Mouse (Mus musculus): Measurements from ENCODE around the gene Pik3r5. TPM values are rescaled to one million over a fixed set of nuclear protein-coding genes. Genes with fewer than 3 reads are reported as not detected.

Gene Pik3r5
- 10 to 100 TPM; 17.9 to 26.3 TPM for polyA plus RNA-seq (2017; shearing (Covaris generic))

DNA sequence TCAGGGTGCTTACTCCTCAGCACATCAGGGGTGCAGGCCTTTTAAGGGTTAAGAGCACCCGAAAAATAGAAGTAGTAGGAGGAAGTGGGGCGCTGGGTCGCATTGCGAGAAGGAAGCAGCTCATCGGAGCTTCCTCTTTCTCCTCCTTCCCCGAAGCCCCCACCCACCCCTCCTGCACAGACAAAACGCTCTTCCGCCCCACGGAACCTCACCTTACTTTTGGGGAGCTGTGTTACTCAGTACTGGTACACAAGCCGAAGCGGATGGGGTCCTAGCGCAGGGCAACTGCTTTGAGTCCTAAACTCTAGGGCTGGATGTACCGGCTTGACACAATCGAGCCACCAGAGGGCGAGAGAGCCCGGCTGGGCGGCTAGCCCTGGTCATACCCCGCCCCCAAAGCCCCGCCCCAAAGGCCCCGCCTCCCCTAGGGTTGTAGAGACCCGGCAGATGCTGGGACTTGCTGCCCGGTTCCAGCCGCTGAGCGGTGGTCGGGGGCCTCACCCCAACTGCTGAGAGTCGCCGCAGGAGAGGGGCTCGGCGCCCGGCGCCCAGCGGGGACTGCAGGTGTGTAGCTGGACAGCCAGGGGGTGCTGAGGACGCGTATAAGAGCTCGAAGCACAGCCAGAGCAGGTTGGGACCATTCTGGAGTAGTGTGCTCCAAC is at the start of gene Pik3r5:
Gene Pik3r5, plus strand, starts transcription at position 423 of the 662 bp plus-strand sequence.
- ATAC-seq: peak; percentile 74

- ATAC-seq: no peak
These were observed 48.4 kb upstream of the Pik3r5 start for GRCm38 (mm10) chr11:68383519-68383918.

DNA sequence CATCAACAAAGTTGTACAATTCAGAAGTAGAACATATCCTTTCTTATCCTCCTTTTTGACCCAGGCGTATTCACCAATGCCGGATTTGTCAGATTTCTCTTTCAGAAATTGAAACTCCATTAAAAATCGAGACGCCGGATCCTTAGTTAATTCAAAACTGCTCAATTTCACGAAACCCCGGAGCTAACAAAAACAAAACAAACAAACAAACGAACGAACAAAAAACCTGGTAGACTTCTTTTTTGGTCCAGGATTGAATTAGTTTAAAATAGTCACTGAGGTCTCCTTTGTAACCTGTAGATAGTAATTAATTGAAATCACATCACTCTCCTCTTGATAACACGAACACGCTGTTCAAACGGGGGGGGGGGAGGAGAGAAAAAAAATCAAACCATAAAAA is 47.8 kb upstream of the Pik3r5 start:
- no peak for ATAC-seq

- ATAC-seq: no peak
These were observed 47.3 kb upstream of the Pik3r5 start for GRCm38 (mm10) chr11:68384592-68385020.

GRCm38 (mm10) chr11:68385021-68385821 is 46.7 kb upstream of the Pik3r5 start:
- peak; percentile 47 for ATAC-seq

- ATAC-seq: no peak
These were observed 45.9 kb upstream of the Pik3r5 start for GRCm38 (mm10) chr11:68385921-68386588.

DNA sequence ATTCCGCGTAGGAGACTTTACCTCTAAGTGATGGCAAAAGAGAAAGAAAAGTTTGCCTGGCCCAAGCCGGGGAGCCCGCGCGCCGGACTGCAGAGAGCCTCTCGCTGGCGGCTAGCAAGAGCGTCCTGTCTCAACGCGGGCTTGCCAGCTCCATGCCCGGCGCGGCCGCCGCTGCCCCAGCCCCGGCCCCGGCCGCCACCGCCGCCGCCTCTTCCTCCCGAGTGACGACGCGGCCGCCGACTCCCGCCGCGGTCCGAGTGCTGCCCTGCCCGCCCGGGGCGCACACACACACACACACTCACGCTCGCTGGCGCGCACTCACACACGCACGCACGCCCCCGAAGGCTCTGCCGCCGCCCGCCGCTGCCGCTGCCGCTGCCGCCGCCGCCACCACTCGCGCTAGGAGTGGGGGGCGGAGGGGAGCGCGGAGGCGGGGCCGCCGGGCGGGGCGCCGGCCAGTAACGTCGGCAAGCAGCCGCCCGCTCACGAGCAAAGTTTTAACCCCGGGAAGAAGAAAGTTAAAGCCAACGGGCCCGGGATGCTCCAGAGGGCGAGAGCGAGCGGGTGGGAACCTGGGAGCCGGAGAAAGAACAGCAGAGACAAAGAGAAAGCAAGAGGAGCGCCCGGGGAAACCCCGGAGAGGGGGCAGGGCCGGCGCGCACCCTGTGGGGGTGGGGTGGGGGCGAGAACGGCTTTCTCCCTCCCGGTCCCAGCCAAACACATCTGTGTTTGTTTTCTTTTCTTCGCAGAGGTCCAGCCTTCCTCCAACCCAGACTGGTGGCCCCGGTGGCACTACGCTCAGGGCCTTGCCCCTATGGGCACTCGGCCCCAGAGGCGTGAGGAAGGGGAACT is 45.1 kb upstream of the Pik3r5 start:
- peak; percentile 57 for ATAC-seq

- no peak for ATAC-seq
These were observed 44.5 kb upstream of the Pik3r5 start for GRCm38 (mm10) chr11:68387441-68387760.

- ATAC-seq: no peak
These were observed 43.8 kb upstream of the Pik3r5 start for GRCm38 (mm10) chr11:68387971-68388654.

DNA sequence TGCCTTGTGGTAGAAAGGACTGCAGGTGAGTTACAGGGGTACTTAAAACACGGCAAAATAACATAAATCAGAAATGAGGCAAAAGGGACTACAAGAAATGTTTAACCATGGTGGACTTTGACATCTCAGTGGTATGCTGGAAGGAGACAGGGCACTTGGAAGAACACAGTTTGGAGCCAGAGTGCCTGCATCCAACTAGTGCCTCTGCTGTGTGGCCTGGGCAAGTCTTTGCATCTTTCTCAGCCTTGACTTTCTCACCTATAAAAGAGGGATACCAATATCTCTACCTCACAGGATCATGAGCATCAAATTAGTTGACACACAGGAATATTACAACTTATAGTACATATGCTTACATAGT is 43.3 kb upstream of the Pik3r5 start:
- no peak for ATAC-seq

DNA sequence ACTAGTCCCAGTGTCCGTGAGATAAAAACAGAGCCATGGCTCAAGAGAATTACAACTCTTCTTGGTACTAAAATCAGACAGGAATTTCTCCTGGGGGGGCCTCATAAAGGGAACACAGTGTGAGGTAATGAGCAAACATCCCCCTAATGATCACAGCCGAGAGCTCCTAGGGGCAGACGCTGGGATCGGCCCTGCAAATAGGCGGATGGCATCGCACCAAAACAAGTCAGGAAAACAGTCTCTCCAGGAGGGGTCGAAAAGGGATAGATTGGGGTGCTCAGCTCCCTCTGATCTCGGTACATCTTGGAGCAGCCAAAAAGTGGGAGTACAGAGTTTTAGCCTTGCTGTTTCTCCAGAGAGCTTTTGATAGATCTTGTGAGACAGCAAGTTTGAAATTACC is 42.3 kb upstream of the Pik3r5 start:
- ATAC-seq: no peak

DNA sequence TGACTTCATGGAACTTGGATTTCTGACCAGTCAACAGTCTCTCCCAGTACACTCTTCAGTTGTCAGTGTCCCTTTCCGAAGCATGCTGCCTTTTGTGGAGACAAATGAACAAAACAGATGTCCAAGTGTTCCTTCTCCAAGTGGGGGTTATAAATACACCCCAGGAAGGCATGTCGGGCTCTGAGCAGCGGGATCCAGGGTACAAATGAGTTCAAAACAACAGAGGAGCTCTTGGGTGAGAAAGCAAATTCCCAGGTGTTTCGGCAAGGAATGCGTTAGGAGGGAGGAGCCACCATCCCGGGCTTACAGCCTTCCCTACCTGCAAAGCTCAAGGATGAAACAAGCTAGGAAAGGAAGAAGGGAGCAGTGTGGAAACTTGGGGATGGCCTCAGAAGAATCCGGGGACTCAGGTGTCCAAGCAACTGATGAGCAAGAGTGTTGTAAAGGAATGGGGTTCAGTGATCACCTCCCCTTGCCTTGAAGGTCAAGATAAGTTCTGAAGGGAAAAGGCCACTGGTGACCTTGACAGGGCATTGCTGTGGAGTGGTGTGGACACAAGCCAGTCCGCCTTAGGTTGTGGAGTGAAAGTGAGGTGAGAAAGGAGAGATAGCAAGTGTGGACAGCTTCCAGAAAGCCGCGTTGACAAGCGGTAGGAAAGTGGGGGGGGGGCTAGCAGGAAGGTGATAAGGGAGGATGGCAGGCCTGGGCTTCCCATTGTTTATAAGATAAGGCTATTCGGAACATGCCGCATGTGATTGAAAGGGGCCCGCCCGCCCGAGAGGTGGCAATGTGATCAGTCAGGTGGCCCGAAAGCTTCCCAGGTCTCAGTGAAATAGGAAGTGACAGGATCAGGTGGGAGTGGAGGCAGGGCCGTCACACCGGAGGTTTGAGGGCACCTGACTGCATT is 41.3 kb upstream of the Pik3r5 start:
- no peak for ATAC-seq

DNA sequence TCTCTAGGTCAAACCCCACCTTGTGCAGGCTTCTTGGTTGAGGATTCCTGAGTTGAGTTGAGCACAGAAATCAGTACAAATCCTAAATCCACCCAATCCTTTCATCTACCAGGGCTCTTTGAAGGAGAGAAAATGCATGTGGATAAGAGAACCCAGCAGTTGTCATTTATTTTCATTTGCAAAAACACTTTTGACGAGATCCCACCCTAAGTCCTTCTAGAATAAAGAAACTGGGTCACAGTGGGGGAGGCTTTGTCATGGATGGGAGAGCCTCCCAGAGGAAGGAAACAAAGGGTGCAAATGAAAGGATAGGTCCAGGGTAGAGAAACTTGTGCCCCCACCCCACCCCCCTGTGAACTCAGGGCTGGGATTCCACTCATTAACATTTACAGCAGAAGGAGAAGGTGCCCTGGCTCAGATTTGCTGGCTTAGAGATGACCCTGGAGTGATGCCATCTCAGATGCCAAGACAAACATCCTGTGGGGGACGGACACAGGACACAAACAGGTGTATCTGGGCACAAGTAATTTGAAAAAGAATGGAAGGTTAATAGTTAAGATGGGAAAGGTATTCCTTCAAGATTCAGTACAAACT is 37.9 kb upstream of the Pik3r5 start:
- no peak for ATAC-seq

GRCm38 (mm10) chr11:68394749-68395148 is 37.2 kb upstream of the Pik3r5 start:
- ATAC-seq: no peak

DNA sequence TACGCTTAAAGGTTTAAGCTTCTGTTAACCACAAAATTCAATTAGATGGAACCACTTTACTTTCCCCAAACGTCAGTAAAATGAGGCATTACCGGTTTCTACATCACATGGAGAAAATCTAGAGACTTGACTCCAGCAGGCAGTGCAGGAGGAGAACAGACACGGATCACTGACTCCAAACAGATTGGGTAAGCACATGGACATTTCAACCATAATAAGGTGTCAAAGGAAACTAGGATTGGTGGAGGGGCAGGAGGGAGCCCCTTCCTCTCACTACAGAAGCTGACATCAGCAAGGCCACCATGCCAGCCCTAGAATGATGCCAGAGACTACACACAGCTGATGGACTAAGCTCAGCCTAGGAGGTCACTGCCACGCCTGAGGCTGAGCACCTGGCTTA is 36.4 kb upstream of the Pik3r5 start:
- ATAC-seq: no peak

GRCm38 (mm10) chr11:68398891-68399547 is 32.9 kb upstream of the Pik3r5 start:
- no peak for ATAC-seq

DNA sequence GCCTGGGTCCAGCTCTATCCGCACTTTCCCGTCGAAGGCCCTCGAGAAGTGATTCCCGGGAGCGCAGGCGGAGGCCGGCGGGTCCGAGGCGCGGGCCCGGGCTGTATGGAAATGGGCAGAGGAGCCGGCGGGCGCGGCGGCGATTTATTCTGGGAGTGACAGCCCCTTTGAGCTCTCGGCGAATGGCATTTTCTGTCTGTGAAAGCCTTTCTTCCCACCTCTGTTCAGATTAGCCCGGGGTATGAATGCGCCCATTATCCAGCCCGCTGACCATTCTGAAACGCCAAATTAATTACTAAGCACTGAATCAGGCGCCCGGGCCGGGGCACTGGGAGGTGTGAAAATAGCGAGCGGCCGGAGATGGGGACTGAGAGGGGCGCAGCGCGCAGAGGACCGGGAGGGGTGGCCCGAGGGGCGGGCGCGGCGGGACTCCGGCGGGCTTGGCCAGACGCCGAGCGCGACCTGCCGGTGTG is 32.3 kb upstream of the Pik3r5 start:
- ATAC-seq: no peak

- ATAC-seq: no peak
These were observed 31.8 kb upstream of the Pik3r5 start for GRCm38 (mm10) chr11:68400021-68400671.

GRCm38 (mm10) chr11:68400727-68401219 is 31.1 kb upstream of the Pik3r5 start, which contains the start of gene Ntn1:
TSS of gene Ntn1 (minus strand) at chr11:68400823.
- ATAC-seq: no peak
